Mouse (Mus musculus) liver, embryonic 11.5 days (tissue): ENCODE data around the gene Tpd52l1. TPM values are rescaled to one million over a fixed set of nuclear protein-coding genes. Genes with fewer than 3 reads are reported as not detected.

Source experiments
- ATAC-seq: fragments of 200-750 bp; cut with Nextera tagmentation; replicated peaks from 2 replicates; pipeline ENCODE4 v1.8.0; 2017; ENCODE audit warnings: moderate number of reproducible peaks, mild to moderate bottlenecking, moderate TSS enrichment, moderate library complexity; ENCODE audit not compliant: low FRiP score
- DNase-seq: peaks from one replicate; pipeline ENCODE4 v3.0.0-alpha.2; 2017; ENCODE audit warnings: low spot score
- H3K27ac ChIP-seq: fragments of 300-500 bp; sonication (generic); 2 replicates; pipeline ENCODE4 v1.5.1; 2014; ENCODE audit warnings: mild to moderate bottlenecking, low read depth, low read length, control low read depth
- H3K27me3 ChIP-seq: fragments of 300-500 bp; sonication (generic); replicated peaks from 2 replicates; pipeline ENCODE4 v1.6.1; 2014; ENCODE audit warnings: low read length, mixed read lengths; ENCODE audit not compliant: control insufficient read depth, insufficient read depth
- H3K36me3 ChIP-seq: fragments of 300-500 bp; sonication (generic); 2 replicates; pipeline ENCODE4 v1.6.1; 2014; ENCODE audit warnings: mild to moderate bottlenecking, low read length, moderate library complexity, mixed read lengths; ENCODE audit not compliant: control insufficient read depth, insufficient read depth
- H3K4me1 ChIP-seq: fragments of 300-500 bp; sonication (generic); replicated peaks from 2 replicates; pipeline ENCODE4 v1.6.1; 2014; ENCODE audit warnings: low read length, mixed read lengths; ENCODE audit not compliant: control insufficient read depth, insufficient read depth
- H3K4me2 ChIP-seq: fragments of 300-500 bp; sonication (generic); 2 replicates; pipeline ENCODE4 v1.6.1; 2014; ENCODE audit warnings: mild to moderate bottlenecking, control low read depth, moderate library complexity
- H3K4me3 ChIP-seq: fragments of 300-500 bp; sonication (generic); 2 replicates; pipeline ENCODE4 v1.5.1; 2014; ENCODE audit warnings: low read depth, low read length, control low read depth
- H3K9ac ChIP-seq: fragments of 300-500 bp; sonication (generic); 2 replicates; pipeline ENCODE4 v1.6.1; 2014; ENCODE audit warnings: low read depth, low read length, control low read depth
- H3K9me3 ChIP-seq: fragments of 300-500 bp; sonication (generic); 2 replicates; pipeline ENCODE4 v1.6.1; 2016; ENCODE audit warnings: low read length, inconsistent platforms, mixed read lengths; ENCODE audit not compliant: control insufficient read depth
- WGBS: fragments of 180-500 bp; shearing (Covaris S2); extraction: QIAGEN DNeasy Blood & Tissue Kit; methylation state at CpG from one replicate; pipeline ENCODE4 v1.1.7; 2014; 5-methylcytosine and 5-hydroxymethylcytosine counted together
- polyA plus RNA-seq: library from polyadenylated mRNA; unstranded; fragments of >200 nt; fragmentation: Nextera tagmentation; extraction: Ambion mirVana; gene quantifications from 2 replicates; pipeline ENCODE4 v1.2.1, GENCODE M21; 2014

Tpd52l1 gene
- polyA plus RNA-seq, 1 experiment from 2014 or later: 6.5 TPM

GRCm38 (mm10) chr10:31329436-31329835 is 116.3 kb downstream of the Tpd52l1 start:
- no peak for ATAC-seq
- Histone ChIP-seq H3K36me3 (no peaks in the 10 kb centered on the region; the same call in 1 of the 2 replicates), H3K4me1 (0 out of 2 replicates have a peak, but pooled peaks cover 4% of the 10 kb centered on the region), H3K4me2 (no peak overlapping the region), H3K9me3 (no peaks in the 10 kb centered on the region), H3K4me3 (no peak overlapping the region), H3K9ac (no peak overlapping the region), H3K27me3 (no peaks in the 10 kb centered on the region), H3K27ac (no peak overlapping the region)
- no peak for DNase-seq
- 87% methylated on average over 1 of the region's 1 CpGs for WGBS

- Histone ChIP-seq H3K36me3 (no peaks in the 10 kb centered on the region), H3K4me1 (0 out of 2 replicates have a peak, but pooled peaks cover 4% of the 10 kb centered on the region), H3K9ac (no peak overlapping the region), H3K9me3 (no peaks in the 10 kb centered on the region), H3K27me3 (no peaks in the 10 kb centered on the region), H3K27ac (no peak overlapping the region), H3K4me3 (no peak overlapping the region), H3K4me2 (no peak overlapping the region)
- ATAC-seq: no peak
- WGBS: 81% methylated on average over 5 of the region's 5 CpGs
- no peak for DNase-seq
Measured at GRCm38 (mm10) chr10:31318491-31318890, 127.3 kb downstream of the Tpd52l1 start.

- H3K27ac ChIP-seq: peak within 1 kb of the TSS; percentile 75; the same call in 1 of the 2 replicates
- DNase-seq: peak; percentile 83
Measured at GRCm38 (mm10) chr10:31312865-31313848, 132.6 kb downstream of the Tpd52l1 start, which contains the start of gene Hddc2. Hddc2 (plus strand) TSS chr10:31313383.

GRCm38 (mm10) chr10:31307024-31307598 is 138.6 kb downstream of the Tpd52l1 start:
- Histone ChIP-seq H3K4me2 (no peak overlapping the region), H3K9me3 (no peaks in the 10 kb centered on the region), H3K4me3 (no peak overlapping the region), H3K27me3 (no peaks in the 10 kb centered on the region), H3K27ac (no peak overlapping the region), H3K36me3 (no peaks in the 10 kb centered on the region), H3K4me1 (no peaks in the 10 kb centered on the region), H3K9ac (no peak overlapping the region)
- DNase-seq (no peak), ATAC-seq (no peak)
- 9% methylated on average over 1 of the region's 1 CpGs for WGBS

More at GRCm38 (mm10) chr10:31312865-31313848, 132.6 kb downstream of the Tpd52l1 start, which contains the start of gene Hddc2:
- 0 out of 2 replicates have a peak, but pooled peaks cover 4% of the 10 kb centered on the region for H3K4me1 ChIP-seq
- no peaks in the 10 kb centered on the region for H3K36me3 ChIP-seq
- 2% methylated on average over 41 of the region's 44 CpGs for WGBS
- no peaks in the 10 kb centered on the region for H3K9me3 ChIP-seq
- H3K27me3 ChIP-seq: no peaks in the 10 kb centered on the region
- H3K4me3 ChIP-seq: peak within 1 kb of the TSS; percentile 73
- H3K4me2 ChIP-seq: peak within 1 kb of the TSS; percentile 80
- peak; percentile 95 for ATAC-seq
- peak within 1 kb of the TSS; percentile 77 for H3K9ac ChIP-seq

GRCm38 (mm10) chr10:31303446-31303845 is 142.3 kb downstream of the Tpd52l1 start:
- no peak for ATAC-seq
- no peaks in the 10 kb centered on the region for H3K27me3 ChIP-seq

GRCm38 (mm10) chr10:31300292-31300691 is 145.5 kb downstream of the Tpd52l1 start:
- WGBS: 55% methylated on average over 1 of the region's 1 CpGs
- Histone ChIP-seq H3K36me3 (no peaks in the 10 kb centered on the region), H3K4me3 (no peak overlapping the region), H3K27ac (no peak overlapping the region), H3K9ac (no peak overlapping the region), H3K27me3 (no peaks in the 10 kb centered on the region), H3K9me3 (no peaks in the 10 kb centered on the region), H3K4me1 (no peaks in the 10 kb centered on the region), H3K4me2 (no peak overlapping the region)
- no peak for ATAC-seq
- no peak for DNase-seq

More at GRCm38 (mm10) chr10:31303446-31303845, 142.3 kb downstream of the Tpd52l1 start:
- H3K4me3 ChIP-seq: no peak overlapping the region
- DNase-seq: no peak
- WGBS: 91% methylated on average over 2 of the region's 2 CpGs
- no peak overlapping the region for H3K4me2 ChIP-seq
- H3K27ac ChIP-seq: no peak overlapping the region
- no peaks in the 10 kb centered on the region for H3K4me1 ChIP-seq
- H3K9ac ChIP-seq: no peak overlapping the region
- H3K36me3 ChIP-seq: no peaks in the 10 kb centered on the region
- H3K9me3 ChIP-seq: no peaks in the 10 kb centered on the region

GRCm38 (mm10) chr10:31298921-31299574 is 146.7 kb downstream of the Tpd52l1 start:
- H3K36me3 ChIP-seq: no peaks in the 10 kb centered on the region
- no peaks in the 10 kb centered on the region for H3K4me1 ChIP-seq
- H3K27me3 ChIP-seq: no peaks in the 10 kb centered on the region
- ATAC-seq: no peak
- no peak overlapping the region for H3K9ac ChIP-seq
- H3K27ac ChIP-seq: no peak overlapping the region
- peak; percentile 36 for DNase-seq
- H3K9me3 ChIP-seq: no peaks in the 10 kb centered on the region
- no peak overlapping the region for H3K4me3 ChIP-seq
- no peak overlapping the region for H3K4me2 ChIP-seq
- 40% methylated on average over 6 of the region's 6 CpGs for WGBS

GRCm38 (mm10) chr10:31298263-31298662 is 147.5 kb downstream of the Tpd52l1 start:
- WGBS: 59% methylated on average over 2 of the region's 2 CpGs
- H3K27ac ChIP-seq: no peak overlapping the region
- H3K9me3 ChIP-seq: no peaks in the 10 kb centered on the region

More at GRCm38 (mm10) chr10:31298263-31298662, 147.5 kb downstream of the Tpd52l1 start:
- no peak overlapping the region for H3K4me2 ChIP-seq
- no peak overlapping the region for H3K4me3 ChIP-seq
- H3K9ac ChIP-seq: no peak overlapping the region
- H3K36me3 ChIP-seq: no peaks in the 10 kb centered on the region
- DNase-seq: no peak
- H3K4me1 ChIP-seq: no peaks in the 10 kb centered on the region
- no peaks in the 10 kb centered on the region for H3K27me3 ChIP-seq
- ATAC-seq: no peak
